Mouse (Mus musculus) ES-Bruce4 (cell line): ENCODE measurements around the gene Stk38l. TPM values are rescaled to one million over a fixed set of nuclear protein-coding genes. Genes with fewer than 3 reads are reported as not detected.
"Not testable (repeated sequence)": the region's sequence is repeated elsewhere in the genome, so short reads cannot be mapped to it uniquely, and the experiment has no call there.

Experiments
- H3K27ac ChIP-seq: 2 replicates; pipeline ENCODE4 v1.5.1; 2012; ENCODE audit warnings: low read length, inconsistent platforms; ENCODE audit not compliant: insufficient read depth
- H3K27me3 ChIP-seq: 2 replicates; pipeline ENCODE4 v1.6.1; 2012; ENCODE audit warnings: mild to moderate bottlenecking, low read length, inconsistent platforms; ENCODE audit not compliant: control insufficient read depth, poor library complexity, insufficient read depth, severe bottlenecking
- H3K36me3 ChIP-seq: 2 replicates; pipeline ENCODE4 v1.6.1; 2012; ENCODE audit warnings: inconsistent platforms, mild to moderate bottlenecking, low read length, moderate library complexity; ENCODE audit not compliant: control insufficient read depth, poor library complexity, insufficient read depth, severe bottlenecking
- H3K4me1 ChIP-seq: one replicate; pipeline ENCODE4 v1.8.1; 2011; ENCODE audit warnings: low read length; ENCODE audit not compliant: control insufficient read depth, insufficient read depth
- H3K4me3 ChIP-seq: 2 replicates; pipeline ENCODE4 v1.5.1; 2011; ENCODE audit warnings: low read depth, mild to moderate bottlenecking, low read length
- H3K9ac ChIP-seq: 2 replicates; pipeline ENCODE4 v1.6.1; 2012; ENCODE audit warnings: low read depth, mild to moderate bottlenecking, inconsistent platforms; ENCODE audit not compliant: poor library complexity, severe bottlenecking
- H3K9me3 ChIP-seq: replicated peaks from 2 replicates; pipeline ENCODE4 v1.6.1; 2012; ENCODE audit warnings: mild to moderate bottlenecking, low read length, inconsistent platforms; ENCODE audit not compliant: control insufficient read depth, poor library complexity, insufficient read depth, severe bottlenecking
- CTCF ChIP-seq: IDR thresholded peaks from one replicate; pipeline ENCODE4 v1.8.1; 2011; ENCODE audit warnings: low read depth, low read length
- EP300 ChIP-seq: IDR thresholded peaks from 2 replicates; pipeline ENCODE4 v1.6.1; 2011; ENCODE audit warnings: low read depth, low read length; ENCODE audit not compliant: insufficient read depth
- POLR2A ChIP-seq: IDR thresholded peaks from one replicate; pipeline ENCODE4 v1.8.1; 2011; ENCODE audit warnings: low read length; ENCODE audit not compliant: insufficient read depth
- polyA plus RNA-seq: library from polyadenylated mRNA; stranded (reverse); fragments of >200 nt; gene quantifications from 2 replicates; pipeline ENCODE4 v1.2.4, GENCODE M21; 2011; ENCODE audit warnings: low read depth; ENCODE audit not compliant: missing spikeins, insufficient read depth, insufficient read length

The Stk38l gene
- polyA plus RNA-seq, 1 experiment: 20.3 TPM

DNA sequence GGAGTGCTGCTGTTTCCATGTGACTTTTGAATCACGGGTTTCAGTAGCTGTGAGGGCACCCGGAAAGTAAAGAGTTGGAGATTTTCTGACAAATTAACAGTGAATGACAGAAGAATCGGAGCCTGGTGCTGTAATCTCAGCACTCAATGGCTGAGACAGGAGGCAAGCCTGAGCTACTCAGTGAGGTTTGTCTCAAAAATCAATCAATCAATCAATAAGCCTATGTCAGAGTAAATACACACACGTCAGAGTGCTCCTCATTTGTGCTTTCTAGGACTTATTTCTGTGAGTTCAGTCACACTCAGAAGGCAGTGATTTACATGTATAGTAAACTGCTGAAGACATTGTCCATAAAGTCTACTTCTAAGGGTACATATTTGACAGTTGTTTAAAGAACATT is 40.5 kb downstream of the Stk38l start:
- Histone ChIP-seq H3K4me3 (no peak overlapping the region), H3K9ac (no peak overlapping the region), H3K27me3 (no peaks in the 10 kb centered on the region), H3K9me3 (no peaks in the 10 kb centered on the region), H3K36me3 (peaks cover 9% of the 10 kb centered on the region), H3K4me1 (no peaks in the 10 kb centered on the region), H3K27ac (no peak overlapping the region)
- no peak for TF ChIP-seq CTCF
- no peak for TF ChIP-seq POLR2A
- no peak for TF ChIP-seq EP300

GRCm38 (mm10) chr6:146768813-146769404 is 44.1 kb downstream of the Stk38l start:
- Histone ChIP-seq H3K4me1 (no peaks in the 10 kb centered on the region), H3K4me3 (no peak overlapping the region), H3K9ac (no peak overlapping the region), H3K36me3 (peaks cover 19% of the 10 kb centered on the region), H3K9me3 (no peaks in the 10 kb centered on the region), H3K27ac (no peak overlapping the region), H3K27me3 (no peaks in the 10 kb centered on the region)
- no peak for TF ChIP-seq POLR2A
- no peak for TF ChIP-seq CTCF
- TF ChIP-seq EP300: no peak

DNA sequence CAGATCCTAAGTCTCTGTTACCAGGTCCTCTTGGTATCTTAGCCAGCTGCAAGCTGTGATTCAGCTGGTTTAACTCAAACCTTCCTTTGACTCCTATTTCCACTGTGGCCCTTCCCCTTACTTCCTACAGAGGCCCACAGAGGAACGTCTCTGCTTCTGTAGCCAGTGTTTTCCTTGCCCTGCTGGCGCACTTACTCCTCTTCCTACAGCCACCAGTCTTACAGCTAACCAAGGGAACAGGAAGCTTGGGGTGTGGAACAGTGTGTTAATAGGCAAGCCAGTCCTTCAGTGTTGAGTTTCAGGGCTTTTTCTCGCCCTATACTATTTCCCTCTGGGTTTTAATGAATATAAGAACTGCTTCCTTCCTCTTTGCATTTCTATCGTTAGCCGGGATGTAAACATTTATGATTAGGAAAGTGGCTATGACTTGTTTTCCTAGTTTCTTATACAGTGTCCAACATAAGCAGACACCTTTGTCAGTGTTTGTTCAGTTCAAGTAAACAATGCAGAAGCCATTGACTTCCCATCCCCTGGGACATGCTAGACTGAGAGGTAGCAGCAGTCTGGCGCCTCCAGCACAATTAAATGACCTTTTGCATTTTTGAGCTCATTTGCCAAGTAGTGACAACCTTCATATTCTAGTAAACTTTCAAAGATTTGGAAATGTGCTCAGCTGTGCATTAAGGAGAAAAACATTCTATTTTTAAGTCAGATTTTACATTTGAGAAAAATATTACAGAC is 45.4 kb downstream of the Stk38l start:
- no peak overlapping the region for H3K9ac ChIP-seq
- peaks cover 19% of the 10 kb centered on the region for H3K36me3 ChIP-seq
- no peak overlapping the region for H3K27ac ChIP-seq
- H3K27me3 ChIP-seq: no peaks in the 10 kb centered on the region
- TF ChIP-seq POLR2A: no peak
- TF ChIP-seq CTCF: no peak
- TF ChIP-seq EP300: no peak
- no peaks in the 10 kb centered on the region for H3K9me3 ChIP-seq
- no peaks in the 10 kb centered on the region for H3K4me1 ChIP-seq
- no peak overlapping the region for H3K4me3 ChIP-seq

DNA sequence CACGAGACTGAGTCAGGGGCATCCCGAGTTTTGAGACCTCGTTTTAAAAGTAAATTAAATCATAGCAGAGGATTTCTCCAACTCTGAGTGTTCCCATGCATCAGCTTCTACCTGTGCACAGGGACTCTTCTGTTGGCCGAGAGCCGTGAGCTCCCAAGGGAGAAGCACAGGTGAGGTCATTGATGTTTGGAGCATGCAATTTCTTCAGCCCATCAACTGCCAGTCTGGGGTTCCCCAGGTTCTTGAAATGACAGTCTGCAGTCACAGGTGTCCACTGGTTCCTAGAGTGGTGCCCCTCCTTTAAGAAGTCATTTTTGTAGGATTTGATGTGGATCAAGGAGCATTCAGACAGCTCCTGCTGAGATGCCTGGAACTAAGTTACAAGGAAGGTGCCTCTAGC is 46.0 kb downstream of the Stk38l start:
- no peak for TF ChIP-seq POLR2A
- no peak for TF ChIP-seq CTCF
- TF ChIP-seq EP300: no peak
- H3K9me3 ChIP-seq: no peaks in the 10 kb centered on the region
- H3K27me3 ChIP-seq: no peaks in the 10 kb centered on the region
- no peak overlapping the region for H3K9ac ChIP-seq
- no peaks in the 10 kb centered on the region for H3K4me1 ChIP-seq
- H3K27ac ChIP-seq: no peak overlapping the region
- H3K36me3 ChIP-seq: peaks cover 19% of the 10 kb centered on the region
- no peak overlapping the region for H3K4me3 ChIP-seq

DNA sequence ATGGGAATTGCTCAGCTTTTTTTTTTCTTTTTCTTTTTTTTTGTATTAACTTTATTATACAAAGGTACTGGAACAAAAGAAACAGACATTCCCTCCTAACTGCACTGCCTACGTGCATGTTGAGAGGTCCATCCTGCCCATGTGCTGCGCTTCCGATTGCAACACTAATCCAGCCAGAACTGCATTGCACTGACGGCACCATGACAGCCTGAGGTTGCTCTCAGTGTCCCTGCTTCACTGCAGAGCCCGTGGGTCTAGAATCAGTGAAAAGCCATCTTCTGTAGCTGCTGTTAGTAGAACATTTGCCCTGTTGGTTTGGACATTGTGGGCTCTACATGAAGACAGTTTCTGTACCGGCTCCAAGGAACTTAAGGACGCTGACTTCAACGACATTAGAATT is 51.1 kb downstream of the Stk38l start:
- H3K27ac ChIP-seq, H3K27me3 ChIP-seq, H3K9me3 ChIP-seq, H3K9ac ChIP-seq, H3K4me1 ChIP-seq, H3K36me3 ChIP-seq, H3K4me3 ChIP-seq: not testable (repeated sequence)

DNA sequence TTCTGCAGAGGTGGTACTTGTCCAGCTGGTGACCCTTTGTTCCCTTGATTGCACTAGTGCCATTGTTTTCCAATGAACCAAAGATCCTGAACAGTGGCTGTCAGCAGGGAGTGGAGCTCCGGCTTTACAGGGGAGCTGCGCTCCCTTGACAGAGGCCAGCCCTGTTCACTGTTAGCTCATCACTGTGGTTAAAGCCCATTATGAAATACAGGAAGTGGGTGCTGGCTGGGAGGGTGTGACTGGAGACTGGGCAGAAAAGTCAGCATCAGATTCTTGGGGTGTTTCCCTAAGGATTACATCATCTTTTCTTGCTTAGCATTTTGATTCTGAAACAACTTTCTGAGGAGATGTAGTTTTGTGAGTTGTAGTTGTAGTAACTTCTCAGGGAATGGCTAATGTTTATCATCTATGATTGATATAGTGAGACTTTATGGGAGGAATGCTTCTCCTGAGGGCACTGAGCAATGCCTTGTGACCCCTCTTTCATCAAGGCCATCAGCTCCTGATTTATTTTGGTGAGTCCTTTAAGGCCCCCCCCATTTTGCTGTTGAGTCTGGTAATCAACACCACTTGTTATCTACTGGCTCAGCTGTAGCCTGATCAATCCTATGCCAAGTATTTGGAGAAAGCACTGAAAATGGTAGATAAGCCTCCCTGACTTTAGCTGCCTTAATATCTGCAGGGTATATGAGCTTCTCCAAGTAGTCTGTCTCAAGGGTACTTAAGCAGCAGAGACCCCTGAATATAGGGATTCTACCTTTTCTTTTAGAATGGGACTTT is 52.0 kb downstream of the Stk38l start:
- Histone ChIP-seq H3K27ac (no peak overlapping the region), H3K36me3 (peaks cover 9% of the 10 kb centered on the region), H3K4me3 (no peak overlapping the region), H3K4me1 (no peaks in the 10 kb centered on the region), H3K9me3 (no peaks in the 10 kb centered on the region), H3K9ac (no peak overlapping the region), H3K27me3 (no peaks in the 10 kb centered on the region)
- TF ChIP-seq EP300 (no peak), CTCF (no peak), POLR2A (no peak)
